Mouse (Mus musculus) C3H10T1/2 (cell line): Measurements from ENCODE around the gene 4933400A11Rik. TPM values are rescaled to one million over a fixed set of nuclear protein-coding genes. Genes with fewer than 3 reads are reported as not detected.

Experiments used
- polyA plus RNA-seq, 2 experiments: library from polyadenylated mRNA; unstranded; fragments of >200 nt; fragmentation: generic; extraction: Trizol; gene quantifications; one replicate each; pipeline ENCODE4 v1.2.1; 2012; ENCODE audit warnings: missing spikeins in 2 of 2

Gene 4933400A11Rik
- polyA plus RNA-seq = under 1 TPM in 1 of 2 experiments, not detected in 1; 0.59 TPM

GRCm38 (mm10) chrX:169779535-169779934 is at the start of gene 4933400A11Rik:
4933400A11Rik (minus strand) TSS chrX:169779635.

Other genes with a start within 250 kb of the 4933400A11Rik start
- 10 to 100 TPM in 1 of 2 experiments, 1 to 10 TPM in 1; 5.6 to 97.6 TPM for gene Mid1, start 94.4 kb downstream of the 4933400A11Rik start, polyA plus RNA-seq
- gene Gm21887, start 230.0 kb upstream of the 4933400A11Rik start, polyA plus RNA-seq = 100 to 1,000 TPM; 129 to 257 TPM